Mouse (Mus musculus) lung, postnatal 0 days (tissue): ENCODE measurements around the gene Olfr267. TPM values are rescaled to one million over a fixed set of nuclear protein-coding genes. Genes with fewer than 3 reads are reported as not detected.

Experiments
- ATAC-seq: fragments of 200-750 bp; cut with Nextera tagmentation; 2 replicates; pipeline ENCODE4 v1.8.0; 2017; ENCODE audit warnings: moderate library complexity
- DNase-seq: peaks from one replicate; pipeline ENCODE4 v3.0.0-alpha.2; 2016; ENCODE audit warnings: low spot score
- H3K27ac ChIP-seq: fragments of 300-500 bp; sonication (generic); 2 replicates; pipeline ENCODE4 v1.5.1; 2014; ENCODE audit warnings: antibody characterized with exemption, mild to moderate bottlenecking, low read length, mixed read lengths
- H3K27me3 ChIP-seq: fragments of 300-500 bp; sonication (generic); replicated peaks from 2 replicates; pipeline ENCODE4 v1.6.1; 2014; ENCODE audit warnings: low read length, mixed read lengths; ENCODE audit not compliant: insufficient read depth
- H3K36me3 ChIP-seq: fragments of 300-500 bp; sonication (generic); 2 replicates; pipeline ENCODE4 v1.6.1; 2014; ENCODE audit warnings: low read length, mixed read lengths; ENCODE audit not compliant: insufficient read depth
- H3K4me1 ChIP-seq: fragments of 300-500 bp; sonication (generic); 2 replicates; pipeline ENCODE4 v1.6.1; 2014; ENCODE audit warnings: antibody characterized with exemption, low read depth, low read length, mixed read lengths; ENCODE audit not compliant: insufficient read depth
- H3K4me2 ChIP-seq: fragments of 300-500 bp; sonication (generic); replicated peaks from 2 replicates; pipeline ENCODE4 v1.6.1; 2014; ENCODE audit warnings: low read depth, mild to moderate bottlenecking, low read length, moderate library complexity, mixed read lengths
- H3K4me3 ChIP-seq: fragments of 300-500 bp; sonication (generic); 2 replicates; pipeline ENCODE4 v1.5.1; 2014; ENCODE audit warnings: low read depth, low read length
- H3K9ac ChIP-seq: fragments of 300-500 bp; sonication (generic); replicated peaks from 2 replicates; pipeline ENCODE4 v1.6.1; 2014; ENCODE audit warnings: low read depth, mild to moderate bottlenecking
- H3K9me3 ChIP-seq: fragments of 300-500 bp; sonication (generic); 2 replicates; pipeline ENCODE4 v1.6.1; 2016; ENCODE audit warnings: low read length, mixed read lengths
- CTCF ChIP-seq: IDR thresholded peaks from 2 replicates; pipeline ENCODE4 v1.5.1; 2016; ENCODE audit warnings: antibody characterized with exemption, mild to moderate bottlenecking
- EP300 ChIP-seq: IDR thresholded peaks from 2 replicates; pipeline ENCODE4 v1.6.1; 2016; ENCODE audit warnings: antibody characterized with exemption, mild to moderate bottlenecking, control low read depth
- WGBS: fragments of 180-500 bp; shearing (Covaris S2); extraction: QIAGEN DNeasy Blood & Tissue Kit; methylation state at CpG from one replicate; pipeline ENCODE4 v1.1.7; 2014; 5-methylcytosine and 5-hydroxymethylcytosine counted together
- polyA plus RNA-seq: library from polyadenylated mRNA; unstranded; fragments of >200 nt; fragmentation: Nextera tagmentation; extraction: Ambion mirVana; gene quantifications from 2 replicates; pipeline ENCODE4 v1.2.1, GENCODE M21; 2015

Gene Olfr267
- polyA plus RNA-seq, 1 experiment from 2014 or later, result not detected

DNA sequence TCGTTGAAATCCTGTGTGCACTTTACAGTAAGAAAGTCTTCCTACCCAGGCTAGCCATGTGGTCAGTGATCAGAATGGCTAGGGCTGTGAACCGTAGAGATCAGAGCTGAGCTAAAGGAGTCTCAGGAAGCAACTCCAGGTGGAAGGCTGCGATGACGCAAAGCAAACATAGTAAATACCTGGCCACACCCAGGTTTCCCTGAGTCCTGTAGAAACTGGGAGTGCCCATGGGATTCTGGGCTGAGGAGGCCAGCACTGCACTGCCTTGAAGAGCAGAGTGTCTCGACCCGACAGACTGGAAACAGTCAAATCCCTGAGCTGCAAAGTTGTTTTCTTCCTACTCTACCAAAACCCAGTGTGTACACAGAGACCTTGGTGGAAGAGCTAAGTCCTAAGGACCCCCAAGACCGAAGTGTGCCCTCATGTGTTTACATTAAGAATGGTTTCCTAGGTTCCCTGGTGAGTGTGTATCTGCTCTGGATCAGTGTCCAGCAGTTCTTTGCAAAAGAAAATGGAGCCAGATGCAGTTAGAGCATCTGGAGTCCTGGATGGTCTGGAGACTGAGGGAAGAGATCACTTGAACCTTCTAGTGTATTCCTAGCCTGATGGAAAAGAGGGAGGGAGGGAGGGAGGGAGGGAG, 41.8 kb downstream of the Olfr267 start:
- 51% methylated on average over 7 of the region's 7 CpGs for WGBS
- no peaks in the 10 kb centered on the region; the same call in 1 of the 2 replicates for H3K4me1 ChIP-seq
- H3K27ac ChIP-seq, result no peak overlapping the region
- H3K27me3 ChIP-seq, result no peaks in the 10 kb centered on the region
- H3K9me3 ChIP-seq, result no peaks in the 10 kb centered on the region
- H3K9ac ChIP-seq, result no peak overlapping the region
- H3K4me2 ChIP-seq, result no peak overlapping the region
- no peaks in the 10 kb centered on the region for H3K36me3 ChIP-seq
- peak; percentile 84 for ATAC-seq
- no peak overlapping the region for H3K4me3 ChIP-seq
- TF ChIP-seq CTCF (no peak), EP300 (no peak)
- peak; percentile 71 for DNase-seq

DNA sequence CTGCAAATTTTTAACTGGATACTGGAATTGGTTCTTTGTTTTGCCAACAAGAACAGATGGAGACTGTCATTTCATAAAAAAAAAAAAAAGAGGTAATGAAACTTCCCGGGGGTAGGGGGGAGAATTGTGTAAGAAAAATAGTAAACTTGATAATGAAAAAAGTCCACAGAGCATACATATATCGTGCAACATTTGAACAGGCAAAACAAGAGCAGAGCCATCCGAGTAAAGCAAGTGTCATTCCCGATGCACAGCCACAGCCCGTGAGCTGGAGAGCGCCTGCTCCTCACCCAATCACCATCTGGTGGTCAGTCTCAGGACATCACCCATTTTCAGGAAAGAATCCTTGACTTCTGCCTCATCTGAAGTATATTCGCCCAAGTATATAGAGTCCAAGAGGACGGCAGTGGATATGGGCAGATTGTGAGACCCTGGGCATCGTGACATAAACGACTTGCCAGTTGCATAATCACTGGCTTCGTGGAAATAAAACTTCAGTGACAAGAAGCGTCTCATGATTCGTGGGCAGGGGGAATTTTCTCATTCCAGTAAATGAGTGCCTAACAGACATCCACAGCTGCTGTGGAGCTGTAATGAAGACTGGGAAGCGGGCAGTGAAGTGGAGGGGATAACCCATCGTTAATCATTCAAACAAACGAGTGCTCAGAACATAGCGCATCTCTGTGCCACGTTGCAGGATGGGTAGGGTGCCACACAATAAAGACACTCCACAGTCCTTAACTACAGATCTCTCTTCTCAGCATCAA, 50.5 kb downstream of the Olfr267 start:
- Histone ChIP-seq H3K27me3 (no peaks in the 10 kb centered on the region), H3K9ac (no peak overlapping the region), H3K27ac (0 out of 2 replicates have a peak overlapping the region, but pooled peaks have one; percentile 22), H3K4me3 (no peak overlapping the region), H3K4me1 (no peaks in the 10 kb centered on the region), H3K4me2 (no peak overlapping the region; the same call in 1 of the 2 replicates), H3K9me3 (no peaks in the 10 kb centered on the region), H3K36me3 (no peaks in the 10 kb centered on the region)
- 60% methylated on average over 18 of the region's 18 CpGs for WGBS
- DNase-seq, result peak; percentile 70
- TF ChIP-seq CTCF, result peak; percentile 55
- no peak for TF ChIP-seq EP300
- ATAC-seq, result peak; percentile 78

Other genes starting within 250 kb of the Olfr267 start
- 29.5 and 31.8 TPM in 2 replicates for gene Lpar1, start 233.8 kb downstream of the Olfr267 start, polyA plus RNA-seq
- 15.8 and 17.4 TPM in 2 replicates for gene Ecpas, start 125.0 kb upstream of the Olfr267 start, polyA plus RNA-seq
- gene Zkscan16, start 155.9 kb upstream of the Olfr267 start, polyA plus RNA-seq, result not detected in 2 replicates
- gene Ptgr1, start 199.4 kb upstream of the Olfr267 start, polyA plus RNA-seq, result 21.6 and 23.5 TPM in 2 replicates
- gene Dnajc25, start 207.3 kb upstream of the Olfr267 start, polyA plus RNA-seq, result 14.1 and 16.6 TPM in 2 replicates
- 18.9 and 23.2 TPM in 2 replicates for gene Gm20503, start 215.5 kb upstream of the Olfr267 start, polyA plus RNA-seq
- 38.4 TPM in 2 replicates for gene Gng10, start 247.4 kb upstream of the Olfr267 start, polyA plus RNA-seq